Mouse (Mus musculus) myocyte (in vitro differentiated cells): ENCODE measurements around the gene Rce1.

Experiments
- E2F4 ChIP-seq: IDR thresholded peaks from one replicate; pipeline ENCODE4 v1.6.1; 2011; ENCODE audit warnings: mild to moderate bottlenecking, control low read depth, moderate library complexity; ENCODE audit not compliant: insufficient read depth
- MAX ChIP-seq: IDR thresholded peaks from one replicate; pipeline ENCODE4 v1.6.1; 2011; ENCODE audit warnings: low read depth, mild to moderate bottlenecking, control low read depth
- MYOG ChIP-seq, 3 experiments: IDR thresholded peaks; one replicate each; pipeline ENCODE4 v1.6.1; 2011; ENCODE audit warnings: control low read depth in 2 of 3, low read depth in 2 of 3, mild to moderate bottlenecking in 2 of 3; ENCODE audit not compliant: insufficient read length in 2 of 3, control insufficient read depth in 1 of 3, insufficient read depth in 1 of 3
- POLR2A ChIP-seq: IDR thresholded peaks from one replicate; pipeline ENCODE4 v1.6.1; 2011; ENCODE audit warnings: low read depth, mild to moderate bottlenecking, control low read depth, moderate library complexity; ENCODE audit not compliant: insufficient read length
- TCF12 ChIP-seq: IDR thresholded peaks from one replicate; pipeline ENCODE4 v1.6.1; 2011; ENCODE audit warnings: mild to moderate bottlenecking, control low read depth; ENCODE audit not compliant: poor library complexity, insufficient read depth, severe bottlenecking
- USF1 ChIP-seq: IDR thresholded peaks from one replicate; pipeline ENCODE4 v1.6.1; 2011; ENCODE audit warnings: low read depth, mild to moderate bottlenecking, control low read depth, moderate library complexity

DNA sequence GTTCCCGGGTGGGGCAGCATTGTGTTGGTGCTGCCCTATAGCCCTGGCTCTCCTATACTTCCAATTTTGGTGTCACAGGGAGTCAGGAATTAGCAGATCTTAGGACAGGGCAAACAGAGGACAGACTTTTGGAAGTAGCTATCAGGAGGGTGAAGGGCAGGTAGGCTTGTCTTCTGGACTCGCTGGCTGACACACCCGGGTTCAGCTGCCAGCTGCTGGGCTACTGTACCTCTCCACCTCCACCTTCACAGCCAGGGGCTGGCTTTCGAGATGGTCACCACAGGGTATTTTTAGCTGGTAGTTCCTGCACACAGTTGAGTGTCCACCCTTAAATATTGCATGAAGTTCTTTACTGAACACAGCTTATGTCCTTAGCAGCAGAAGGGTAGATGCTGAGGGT is 16.9 kb downstream of the Rce1 start:
- TF ChIP-seq POLR2A (no peak), MAX (no peak), MYOG (IDR thresholded peaks at IDR 0.05; ENCODE audit: control insufficient read depth in 1 of 3, insufficient read depth in 1 of 3, insufficient read length in 2 of 3, low read depth in 2 of 3) (no peak), USF1 (no peak), TCF12 (no peak), E2F4 (no peak)
